Mouse (Mus musculus) embryonic facial prominence, embryonic 10.5 days (tissue): ENCODE data around the gene Zbtb4. TPM values are rescaled to one million over a fixed set of nuclear protein-coding genes. Genes with fewer than 3 reads are reported as not detected.

Source experiments
- DNase-seq: peaks from one replicate; pipeline ENCODE4 v3.0.0-alpha.2; 2017; ENCODE audit warnings: low spot score
- H3K27ac ChIP-seq: fragments of 300-500 bp; sonication (generic); replicated peaks from 2 replicates; pipeline ENCODE4 v1.5.1; 2016; ENCODE audit warnings: mild to moderate bottlenecking
- H3K27me3 ChIP-seq: fragments of 300-500 bp; sonication (generic); replicated peaks from 2 replicates; pipeline ENCODE4 v1.6.1; 2016; ENCODE audit warnings: low read depth, mild to moderate bottlenecking; ENCODE audit not compliant: poor library complexity, severe bottlenecking
- H3K36me3 ChIP-seq: fragments of 300-500 bp; sonication (generic); replicated peaks from 2 replicates; pipeline ENCODE4 v1.6.1; 2016; ENCODE audit warnings: mild to moderate bottlenecking, moderate library complexity
- H3K4me1 ChIP-seq: fragments of 300-500 bp; sonication (generic); 2 replicates; pipeline ENCODE4 v1.6.1; 2016
- H3K4me3 ChIP-seq: fragments of 300-500 bp; sonication (generic); 2 replicates; pipeline ENCODE4 v1.5.1; 2016; ENCODE audit warnings: mild to moderate bottlenecking, moderate library complexity
- H3K9me3 ChIP-seq: fragments of 300-500 bp; sonication (generic); 2 replicates; pipeline ENCODE4 v1.6.1; 2016; ENCODE audit warnings: mild to moderate bottlenecking
- WGBS: fragments of 180-500 bp; shearing (Covaris S2); methylation state at CpG from one replicate; pipeline ENCODE4 v1.1.7; 2016; 5-methylcytosine and 5-hydroxymethylcytosine counted together
- polyA plus RNA-seq: library from polyadenylated mRNA; unstranded; fragments of >200 nt; fragmentation: Nextera tagmentation; extraction: Ambion mirVana; gene quantifications from 2 replicates; pipeline ENCODE4 v1.2.1, GENCODE M21; 2016

Gene Zbtb4
- polyA plus RNA-seq, 1 experiment from 2014 or later = 1.0 TPM

DNA sequence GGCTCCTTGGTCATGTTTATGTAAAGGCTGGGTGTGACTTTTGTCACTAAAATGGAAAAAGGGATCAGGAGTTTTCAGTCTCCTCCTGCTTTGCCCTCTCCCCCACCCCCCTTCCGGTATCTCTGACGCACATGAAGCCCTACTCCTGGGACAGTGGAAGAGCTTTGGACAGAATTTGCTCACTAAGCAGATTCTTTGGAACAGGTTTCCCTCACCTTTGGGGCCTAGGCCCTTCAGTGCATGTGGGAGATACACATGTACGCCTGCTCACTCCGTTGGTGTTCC is 1.9 kb downstream of the Zbtb4 start:
- Histone ChIP-seq H3K4me3 (peak overlapping the region; percentile 89; the same call in 1 of the 2 replicates), H3K4me1 (peaks cover 32% of the 10 kb centered on the region), H3K36me3 (no peaks in the 10 kb centered on the region), H3K27ac (no peak overlapping the region), H3K9me3 (no peaks in the 10 kb centered on the region), H3K27me3 (peaks cover 14% of the 10 kb centered on the region)
- 65% methylated on average over 4 of the region's 4 CpGs for WGBS
- DNase-seq = no peak

DNA sequence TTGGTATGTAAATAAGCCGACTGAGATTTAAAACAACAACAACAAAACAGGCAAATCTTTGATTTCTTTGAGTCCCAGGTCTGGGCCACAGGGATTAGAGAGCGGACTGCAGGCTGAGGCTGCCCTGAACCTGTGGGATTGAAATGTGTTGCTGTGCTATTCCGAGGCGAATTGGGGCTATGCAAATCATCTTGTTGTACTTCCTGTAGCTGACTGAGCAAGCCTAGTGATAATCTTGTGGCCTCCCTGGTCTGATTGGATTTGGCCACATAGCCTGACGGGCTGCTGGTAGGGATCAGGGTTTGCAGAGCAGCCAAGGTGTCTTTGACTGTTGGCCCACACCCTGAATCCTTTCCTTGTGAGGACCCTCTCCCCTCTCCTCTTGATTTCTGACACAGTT is 9.2 kb downstream of the Zbtb4 start:
- Histone ChIP-seq H3K4me1 (peaks cover 20% of the 10 kb centered on the region), H3K9me3 (no peaks in the 10 kb centered on the region), H3K36me3 (peaks cover 15% of the 10 kb centered on the region; the same call in 1 of the 2 replicates), H3K4me3 (no peak overlapping the region), H3K27ac (no peak overlapping the region), H3K27me3 (peaks cover 48% of the 10 kb centered on the region)
- DNase-seq = no peak
- 53% methylated on average over 5 of the region's 5 CpGs for WGBS

DNA sequence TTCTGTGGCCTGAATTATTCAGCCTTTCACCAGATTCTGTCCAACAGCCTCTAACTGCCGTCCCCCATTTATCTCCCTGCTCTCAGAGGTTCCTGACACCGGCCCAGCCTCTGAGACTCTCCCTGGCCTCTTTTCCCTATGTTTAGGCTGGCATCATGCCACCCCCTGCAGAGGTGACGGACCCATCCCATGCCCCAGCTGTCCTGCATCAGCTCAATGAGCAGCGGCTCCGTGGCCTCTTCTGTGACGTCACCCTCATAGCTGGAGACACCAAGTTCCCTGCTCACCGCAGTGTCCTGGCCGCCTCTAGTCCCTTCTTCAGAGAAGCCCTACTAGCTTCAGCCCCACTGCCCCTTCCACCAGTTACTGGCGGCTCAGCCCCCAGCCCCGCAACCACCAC is 10.0 kb downstream of the Zbtb4 start:
- no peaks in the 10 kb centered on the region for H3K9me3 ChIP-seq
- H3K36me3 ChIP-seq = peaks cover 15% of the 10 kb centered on the region; the same call in 1 of the 2 replicates
- DNase-seq = no peak
- H3K4me3 ChIP-seq = no peak overlapping the region
- 73% methylated on average over 10 of the region's 10 CpGs for WGBS
- H3K27me3 ChIP-seq = peaks cover 50% of the 10 kb centered on the region
- peaks cover 20% of the 10 kb centered on the region for H3K4me1 ChIP-seq
- H3K27ac ChIP-seq = no peak overlapping the region

DNA sequence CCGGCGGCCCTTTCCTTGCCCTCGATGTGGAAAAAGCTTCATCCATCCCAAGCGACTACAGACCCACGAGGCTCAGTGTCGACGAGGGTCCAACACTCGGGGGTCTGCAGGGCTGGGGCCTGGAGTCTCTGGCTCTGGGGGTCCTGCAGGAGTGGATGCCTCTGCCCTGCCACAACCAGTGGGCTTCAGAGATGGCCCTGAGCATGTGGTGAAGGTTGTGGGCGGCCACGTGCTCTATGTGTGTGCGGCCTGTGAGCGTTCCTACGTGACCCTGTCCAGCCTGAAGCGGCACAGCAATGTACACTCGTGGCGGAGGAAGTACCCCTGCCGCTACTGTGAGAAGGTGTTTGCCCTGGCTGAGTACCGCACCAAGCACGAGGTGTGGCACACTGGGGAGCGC is 10.8 kb downstream of the Zbtb4 start:
- DNase-seq = no peak
- Histone ChIP-seq H3K27me3 (peaks cover 50% of the 10 kb centered on the region), H3K4me1 (peaks cover 20% of the 10 kb centered on the region), H3K9me3 (no peaks in the 10 kb centered on the region), H3K36me3 (peaks cover 15% of the 10 kb centered on the region; the same call in 1 of the 2 replicates), H3K4me3 (no peak overlapping the region), H3K27ac (no peak overlapping the region)
- 82% methylated on average over 20 of the region's 20 CpGs for WGBS

DNA sequence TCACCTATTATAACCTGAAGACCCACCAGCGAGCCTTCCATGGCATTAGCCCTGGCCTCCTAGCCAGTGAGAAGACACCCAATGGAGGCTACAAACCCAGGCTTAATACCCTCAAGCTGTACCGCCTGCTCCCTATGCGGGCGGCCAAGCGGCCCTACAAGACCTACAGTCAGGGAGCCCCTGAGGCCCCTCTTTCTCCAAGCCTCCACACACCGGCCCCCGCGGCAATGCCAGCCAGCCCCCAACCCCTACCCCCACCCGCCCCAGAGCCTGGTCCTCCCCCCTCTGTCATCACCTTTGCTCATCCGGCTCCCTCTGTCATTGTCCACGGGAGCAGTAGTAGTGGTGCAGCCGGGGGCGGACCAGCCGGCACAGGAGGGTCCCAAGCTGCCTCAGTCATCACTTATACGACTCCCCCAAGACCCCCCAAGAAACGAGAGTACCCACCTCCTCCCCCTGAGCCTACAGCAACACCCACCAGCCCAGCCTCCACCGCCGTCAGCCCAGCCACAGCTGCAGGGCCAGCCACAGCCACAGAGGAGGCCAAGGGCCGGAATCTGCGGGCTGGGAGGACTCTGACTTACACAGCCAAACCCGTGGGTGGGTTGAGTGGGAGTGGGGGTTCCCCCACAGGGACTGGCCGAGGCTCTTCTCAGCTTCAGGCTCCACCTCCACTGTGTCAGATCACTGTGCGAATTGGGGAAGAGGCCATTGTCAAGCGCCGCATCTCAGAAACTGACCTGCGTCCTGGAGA is 12.0 kb downstream of the Zbtb4 start:
- H3K4me1 ChIP-seq = peaks cover 20% of the 10 kb centered on the region
- peaks cover 61% of the 10 kb centered on the region for H3K27me3 ChIP-seq
- H3K27ac ChIP-seq = no peak overlapping the region
- H3K4me3 ChIP-seq = peak overlapping the region; percentile 17; the same call in 1 of the 2 replicates
- no peaks in the 10 kb centered on the region for H3K9me3 ChIP-seq
- H3K36me3 ChIP-seq = peaks cover 15% of the 10 kb centered on the region; the same call in 1 of the 2 replicates
- no peak for DNase-seq
- 67% methylated on average over 26 of the region's 26 CpGs for WGBS

DNA sequence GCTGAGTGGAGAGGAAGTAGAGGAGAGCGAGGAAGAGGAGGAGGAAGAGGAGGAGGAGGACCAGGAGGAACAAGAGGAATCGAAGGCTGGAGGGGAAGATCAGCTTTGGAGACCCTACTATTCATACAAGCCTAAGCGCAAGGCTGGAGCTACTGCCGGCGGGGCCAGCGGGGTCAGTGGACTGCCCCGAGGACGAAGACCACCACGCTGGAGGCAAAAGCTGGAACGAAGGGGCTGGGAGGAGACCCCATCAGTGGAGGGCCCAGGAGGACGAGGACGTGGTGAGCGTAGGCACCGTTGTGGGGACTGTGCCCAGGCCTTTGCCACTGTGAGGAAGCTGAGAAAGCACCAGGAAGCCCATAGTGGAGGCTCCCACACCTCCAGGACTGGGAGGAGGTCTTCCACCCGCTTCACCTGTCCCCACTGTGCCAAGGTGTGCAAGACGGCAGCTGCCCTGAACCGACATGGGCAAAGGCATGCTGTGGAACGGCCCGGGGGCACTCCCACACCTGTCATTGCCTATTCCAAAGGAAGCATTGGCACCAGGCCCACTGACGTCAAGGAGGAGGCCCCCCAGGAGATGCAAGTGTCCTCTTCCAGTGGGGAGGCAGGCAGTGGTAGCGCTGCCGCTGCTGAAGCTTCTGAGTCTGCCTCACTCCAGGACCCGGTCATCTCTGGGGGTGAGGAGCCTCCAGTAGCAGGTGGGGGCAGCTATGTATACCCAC is 12.7 kb downstream of the Zbtb4 start:
- peaks cover 64% of the 10 kb centered on the region for H3K27me3 ChIP-seq

DNA sequence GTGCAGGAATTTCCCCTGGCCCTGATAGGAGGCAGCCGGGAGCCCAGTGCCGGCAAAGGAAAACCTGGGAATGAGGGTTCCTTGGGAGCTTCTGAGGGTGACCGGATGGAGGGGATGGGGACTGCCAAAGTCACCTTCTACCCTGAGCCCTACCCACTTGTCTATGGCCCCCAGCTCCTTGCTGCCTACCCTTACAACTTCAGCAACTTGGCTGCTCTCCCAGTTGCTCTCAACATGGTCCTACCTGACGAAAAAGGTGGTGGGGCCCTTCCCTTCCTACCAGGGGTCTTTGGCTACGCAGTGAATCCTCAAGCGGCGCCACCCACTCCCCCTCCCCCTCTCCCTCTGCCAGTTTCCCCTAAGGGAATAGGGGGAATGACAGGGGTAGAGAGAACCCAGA is 13.3 kb downstream of the Zbtb4 start:
- no peak overlapping the region for H3K4me3 ChIP-seq
- no peaks in the 10 kb centered on the region for H3K9me3 ChIP-seq
- H3K36me3 ChIP-seq = peaks cover 15% of the 10 kb centered on the region; the same call in 1 of the 2 replicates
- WGBS = 42% methylated on average over 7 of the region's 7 CpGs
- H3K27ac ChIP-seq = 0 out of 2 replicates have a peak overlapping the region, but pooled peaks have one; percentile 25
- H3K27me3 ChIP-seq = peaks cover 64% of the 10 kb centered on the region
- H3K4me1 ChIP-seq = peaks cover 20% of the 10 kb centered on the region
- DNase-seq = no peak

More for the DNA sequence above, 12.7 kb downstream of the Zbtb4 start:
- Histone ChIP-seq H3K4me3 (peak overlapping the region; percentile 17; the same call in 1 of the 2 replicates), H3K36me3 (peaks cover 15% of the 10 kb centered on the region; the same call in 1 of the 2 replicates), H3K4me1 (peaks cover 20% of the 10 kb centered on the region), H3K9me3 (no peaks in the 10 kb centered on the region), H3K27ac (0 out of 2 replicates have a peak overlapping the region, but pooled peaks have one; percentile 25)
- no peak for DNase-seq
- 68% methylated on average over 23 of the region's 23 CpGs for WGBS

DNA sequence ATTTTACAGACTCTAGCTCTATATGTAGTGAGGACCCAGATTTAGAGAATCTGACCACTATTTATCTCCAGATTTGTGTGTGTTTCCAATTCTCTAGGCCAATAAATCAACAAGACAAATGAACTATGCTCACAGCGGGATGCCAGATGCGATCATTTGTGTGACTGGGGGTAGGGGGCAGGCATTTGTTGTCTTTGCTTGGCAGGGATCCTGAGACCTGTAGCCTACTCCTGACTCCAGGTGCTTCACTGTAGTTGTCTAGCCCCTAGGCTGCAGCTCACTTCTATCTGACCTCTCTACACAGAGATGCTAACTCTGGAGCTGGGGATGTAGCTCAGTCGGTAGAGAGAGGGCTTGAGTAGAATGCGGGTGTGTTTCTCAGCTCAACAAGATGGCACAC is 16.1 kb downstream of the Zbtb4 start:
- WGBS = 43% methylated on average over 4 of the region's 4 CpGs

DNA sequence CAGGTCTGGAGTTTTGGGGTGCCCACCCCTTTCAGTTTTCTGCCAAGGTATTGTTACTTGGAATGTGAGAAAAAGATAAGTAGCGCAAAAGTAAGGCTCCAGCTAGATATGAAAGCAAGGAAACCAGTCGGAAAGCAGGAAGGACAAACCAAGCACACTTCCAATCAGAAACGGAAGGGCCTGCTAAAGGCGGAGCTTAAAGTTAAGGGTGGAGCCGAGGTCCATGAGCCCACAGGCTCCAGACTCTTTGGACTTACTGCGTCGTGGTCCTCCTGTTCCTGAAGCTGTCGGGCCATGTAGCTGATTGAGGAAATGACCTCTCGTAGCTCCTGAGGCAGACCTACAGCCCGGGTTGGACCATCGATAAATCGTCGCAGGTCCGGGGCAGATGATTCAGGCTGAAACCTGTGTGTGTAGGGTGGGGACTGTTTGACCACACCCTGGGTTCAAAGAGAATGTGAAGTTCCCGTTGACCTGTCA is 19.1 kb downstream of the Zbtb4 start:
- H3K27me3 ChIP-seq = peaks cover 17% of the 10 kb centered on the region
- peak overlapping the region; percentile 16; the same call in 1 of the 2 replicates for H3K4me3 ChIP-seq
- no peaks in the 10 kb centered on the region for H3K9me3 ChIP-seq
- 44% methylated on average over 15 of the region's 15 CpGs for WGBS
- no peak overlapping the region for H3K27ac ChIP-seq
- DNase-seq = no peak
- H3K4me1 ChIP-seq = peaks cover 10% of the 10 kb centered on the region; the same call in 1 of the 2 replicates
- H3K36me3 ChIP-seq = no peaks in the 10 kb centered on the region

More for the DNA sequence above, 16.1 kb downstream of the Zbtb4 start:
- DNase-seq = no peak
- H3K4me1 ChIP-seq = peaks cover 23% of the 10 kb centered on the region
- H3K27me3 ChIP-seq = peaks cover 47% of the 10 kb centered on the region
- H3K9me3 ChIP-seq = no peaks in the 10 kb centered on the region
- no peak overlapping the region for H3K4me3 ChIP-seq
- H3K27ac ChIP-seq = no peak overlapping the region
- 0 out of 2 replicates have a peak, but pooled peaks cover 2% of the 10 kb centered on the region for H3K36me3 ChIP-seq

DNA sequence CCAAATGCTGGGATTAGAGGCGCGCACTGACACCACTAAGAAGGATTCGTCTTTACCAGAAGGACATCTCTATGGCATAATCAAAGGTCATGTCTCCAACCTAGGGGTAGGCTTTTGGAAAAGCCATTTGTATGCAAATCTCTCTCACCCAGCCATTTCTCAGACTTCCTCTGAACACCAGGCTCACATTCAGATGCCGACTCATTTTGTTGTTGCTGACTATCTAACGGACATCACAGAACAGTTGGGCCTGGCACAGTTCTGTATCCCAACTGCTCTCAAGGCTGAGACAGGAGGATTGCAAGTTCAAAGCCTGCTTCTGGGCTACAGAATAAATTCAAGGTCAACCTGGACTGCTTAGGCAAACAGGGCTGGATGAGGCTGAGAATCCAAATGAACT is 21.6 kb downstream of the Zbtb4 start:
- Histone ChIP-seq H3K27me3 (peaks cover 9% of the 10 kb centered on the region), H3K36me3 (no peaks in the 10 kb centered on the region), H3K4me1 (peaks cover 10% of the 10 kb centered on the region; the same call in 1 of the 2 replicates), H3K4me3 (no peak overlapping the region), H3K9me3 (no peaks in the 10 kb centered on the region), H3K27ac (no peak overlapping the region)
- WGBS = 86% methylated on average over 5 of the region's 5 CpGs
- DNase-seq = no peak

DNA sequence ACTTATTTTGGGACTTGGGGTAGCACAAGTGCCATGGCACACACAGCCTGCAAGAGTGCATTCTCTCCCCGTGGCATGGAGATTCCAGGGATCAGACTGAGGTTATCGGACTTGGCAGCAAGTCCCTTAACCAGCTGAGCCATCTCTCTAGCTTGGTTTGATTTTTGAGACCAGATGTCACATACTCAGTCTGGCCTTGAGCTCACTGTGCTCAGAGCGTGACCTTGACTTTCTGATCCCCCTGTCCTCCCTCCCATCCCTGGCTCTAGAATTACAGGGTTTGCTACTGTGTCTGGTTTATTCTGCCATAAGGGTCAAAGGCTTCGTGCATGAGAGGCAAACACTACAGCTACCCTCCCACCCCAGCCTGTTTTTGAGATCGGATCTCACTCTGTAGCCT is 23.7 kb downstream of the Zbtb4 start:
- Histone ChIP-seq H3K27ac (no peak overlapping the region), H3K27me3 (peaks cover 23% of the 10 kb centered on the region), H3K4me1 (peaks cover 10% of the 10 kb centered on the region; the same call in 1 of the 2 replicates), H3K36me3 (no peaks in the 10 kb centered on the region), H3K9me3 (no peaks in the 10 kb centered on the region), H3K4me3 (no peak overlapping the region)
- no peak for DNase-seq
- 61% methylated on average over 5 of the region's 5 CpGs for WGBS

DNA sequence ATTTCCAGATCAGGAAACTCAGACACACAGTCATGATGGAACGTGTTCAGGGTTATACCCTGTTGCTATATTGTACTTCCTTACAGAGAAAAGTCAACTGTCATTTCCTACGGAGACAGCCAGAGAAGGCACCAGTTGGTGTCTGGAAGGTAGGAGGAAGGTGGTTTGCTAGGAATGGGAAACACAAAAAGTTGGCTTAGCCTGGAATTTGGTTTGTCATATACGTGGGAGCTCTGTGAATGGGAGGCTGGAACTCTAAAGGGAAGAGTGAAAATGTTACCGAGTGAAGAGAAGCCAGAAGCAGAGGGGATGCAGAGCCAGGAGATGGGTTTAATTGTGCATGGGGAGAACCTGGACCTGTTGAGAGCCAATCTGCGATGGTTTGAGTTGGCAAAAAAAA is 25.7 kb downstream of the Zbtb4 start:
- Histone ChIP-seq H3K27ac (no peak overlapping the region), H3K36me3 (no peaks in the 10 kb centered on the region), H3K9me3 (no peaks in the 10 kb centered on the region), H3K4me1 (peaks cover 17% of the 10 kb centered on the region), H3K4me3 (no peak overlapping the region), H3K27me3 (peaks cover 43% of the 10 kb centered on the region)
- no peak for DNase-seq
- WGBS = 75% methylated on average over 5 of the region's 5 CpGs
